Mouse (Mus musculus): ENCODE measurements around the gene Plxnb1.

Plxnb1 gene

GRCm38 (mm10) chr9:109095137-109095982 lies at the start of gene Plxnb1:
Plxnb1 (plus strand) TSS chr9:109095389.
- DNase-seq (ENCODE audit: low spot score) = peak; percentile 56

DNA sequence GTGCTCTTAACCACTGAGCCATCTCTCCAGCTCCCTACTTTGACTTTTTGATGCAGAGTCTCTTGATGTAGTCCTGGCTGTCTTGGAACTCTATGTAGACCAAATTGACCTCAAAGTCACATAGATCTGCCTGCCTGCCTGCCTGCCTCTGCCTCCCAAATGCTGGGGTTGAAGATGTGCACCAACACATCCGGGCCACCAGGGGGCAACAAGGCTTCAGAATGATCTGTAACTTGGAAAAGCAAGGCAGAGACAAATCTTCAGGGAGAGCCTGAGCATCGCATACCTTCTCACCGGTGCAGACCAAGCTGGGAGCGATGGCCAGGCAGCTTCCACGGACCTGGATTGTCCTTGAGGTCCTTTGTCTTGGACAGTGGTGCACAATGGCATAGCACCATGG lies 48.9 kb upstream of the Plxnb1 start:
- peak; percentile 89 for DNase-seq (ENCODE audit: low spot score)

DNA sequence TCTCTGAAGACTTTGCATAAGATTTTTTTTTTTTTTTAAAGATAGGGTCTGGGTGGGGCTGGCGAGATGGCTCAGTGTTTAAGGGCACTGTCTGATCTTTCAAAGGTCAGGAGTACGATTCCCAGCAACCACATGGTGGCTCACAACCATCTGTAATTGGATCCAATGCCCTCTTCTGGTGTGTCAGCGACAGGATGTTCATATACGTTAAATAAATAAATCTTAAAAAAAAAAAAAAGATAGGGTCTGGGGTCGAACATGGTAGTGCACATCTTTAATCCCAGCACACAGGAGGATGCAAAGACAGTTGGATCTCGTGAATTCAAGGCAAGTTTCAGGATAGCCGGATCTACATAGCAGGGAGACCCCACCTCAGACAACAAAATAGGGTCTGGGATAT lies 45.9 kb upstream of the Plxnb1 start:
- no peak for DNase-seq (ENCODE audit: low spot score)

DNA sequence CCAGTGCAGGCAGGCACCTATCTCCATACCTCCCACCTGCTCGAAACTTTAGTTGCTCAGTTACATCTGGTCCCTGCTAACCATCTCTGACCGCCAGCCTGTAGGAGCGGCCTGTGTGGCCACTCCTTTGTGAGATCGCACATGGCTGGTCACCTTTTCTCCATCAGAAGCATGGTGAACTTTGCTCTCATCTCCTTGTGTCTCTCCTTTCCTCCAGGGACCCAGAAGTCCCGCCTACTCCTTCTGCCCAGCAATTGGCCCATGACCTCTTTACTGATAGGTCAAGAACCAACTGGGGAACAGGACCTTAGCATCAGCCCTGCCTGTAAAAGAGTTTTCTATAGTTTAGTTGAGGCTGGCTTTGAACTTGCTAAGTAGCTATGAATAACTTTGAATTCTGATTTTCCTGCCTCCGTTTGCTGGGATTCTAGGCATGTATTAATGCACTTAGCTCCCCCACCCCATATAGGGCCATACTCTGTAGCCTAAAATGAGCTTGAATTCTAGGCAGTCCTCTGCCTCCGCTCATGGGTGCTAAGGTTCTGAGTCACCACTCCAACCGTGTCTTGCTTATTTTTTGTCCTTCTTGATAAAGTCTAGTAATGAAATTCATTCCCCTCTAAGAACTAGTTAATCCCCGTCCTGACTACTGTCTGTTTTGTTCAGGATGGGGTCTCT lies 45.1 kb upstream of the Plxnb1 start:
- DNase-seq (ENCODE audit: low spot score) = peak; percentile 20

- no peak for DNase-seq (ENCODE audit: low spot score)
Observed at GRCm38 (mm10) chr9:109050674-109050997, 44.6 kb upstream of the Plxnb1 start.

- peak; percentile 88 for DNase-seq (ENCODE audit: low spot score)
Observed at GRCm38 (mm10) chr9:109051011-109051501, 44.1 kb upstream of the Plxnb1 start.

DNA sequence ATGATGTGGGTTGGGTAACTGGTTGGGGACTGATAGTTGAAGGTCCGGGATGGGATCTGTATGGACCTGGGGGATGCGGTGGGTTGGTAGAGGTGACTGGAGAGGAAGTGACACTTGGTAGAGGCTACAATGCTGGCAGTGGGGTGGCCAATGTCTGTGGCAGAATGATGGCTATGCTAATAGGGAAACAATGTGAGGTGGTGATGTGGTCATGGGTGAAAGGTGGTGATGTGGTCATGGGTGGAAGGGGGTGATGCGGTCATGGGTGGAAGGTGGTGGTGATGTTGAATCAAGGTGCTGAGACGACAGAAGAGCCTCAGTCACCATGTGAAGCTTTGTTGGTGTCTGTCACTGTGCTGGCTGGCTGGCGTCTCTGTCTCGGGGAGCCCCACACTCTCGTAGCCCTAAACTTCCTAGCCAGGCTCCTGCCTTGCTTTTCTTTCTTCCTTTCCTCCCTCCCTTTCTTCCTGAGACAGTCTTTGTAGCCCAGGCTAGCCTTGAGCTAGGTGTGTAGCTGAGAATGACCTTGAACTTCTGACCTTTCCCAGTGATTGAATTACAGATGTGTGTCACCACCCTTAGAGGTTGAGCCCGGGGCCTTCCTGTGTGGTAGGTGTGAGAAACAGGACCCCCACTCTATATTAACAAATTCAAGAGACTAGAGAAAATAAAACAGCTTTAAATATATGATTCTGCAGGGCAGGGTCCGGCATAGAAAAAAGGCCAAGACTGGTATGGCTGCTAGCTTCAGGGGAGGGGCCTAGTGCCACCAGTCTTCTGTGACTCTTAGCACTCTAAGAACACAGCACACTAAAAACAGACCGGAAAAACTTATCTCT lies 43.3 kb upstream of the Plxnb1 start:
- DNase-seq (ENCODE audit: low spot score) = peak; percentile 89

GRCm38 (mm10) chr9:109052490-109053260 lies 42.5 kb upstream of the Plxnb1 start:
- peak; percentile 80 for DNase-seq (ENCODE audit: low spot score)

DNA sequence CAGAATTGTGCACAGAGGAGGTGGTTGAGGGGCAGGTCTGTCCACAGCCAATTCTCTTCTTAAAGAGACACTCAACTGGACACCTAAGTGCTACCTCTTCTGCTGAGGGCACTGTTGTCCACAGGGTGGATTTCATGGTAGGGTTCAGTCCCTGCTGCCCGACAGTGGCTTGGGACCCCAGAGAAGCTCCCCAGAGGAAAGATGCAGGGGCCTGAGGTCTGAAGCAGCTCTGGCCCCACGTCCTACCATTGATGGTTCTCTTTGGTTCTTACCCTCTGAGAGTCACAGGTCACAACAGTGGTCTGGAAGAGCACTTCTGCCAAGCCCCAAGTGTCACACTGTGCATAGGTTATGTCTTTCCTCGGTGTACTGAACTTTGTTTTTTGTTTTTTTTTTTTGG lies 41.8 kb upstream of the Plxnb1 start:
- DNase-seq (ENCODE audit: low spot score) = no peak

DNA sequence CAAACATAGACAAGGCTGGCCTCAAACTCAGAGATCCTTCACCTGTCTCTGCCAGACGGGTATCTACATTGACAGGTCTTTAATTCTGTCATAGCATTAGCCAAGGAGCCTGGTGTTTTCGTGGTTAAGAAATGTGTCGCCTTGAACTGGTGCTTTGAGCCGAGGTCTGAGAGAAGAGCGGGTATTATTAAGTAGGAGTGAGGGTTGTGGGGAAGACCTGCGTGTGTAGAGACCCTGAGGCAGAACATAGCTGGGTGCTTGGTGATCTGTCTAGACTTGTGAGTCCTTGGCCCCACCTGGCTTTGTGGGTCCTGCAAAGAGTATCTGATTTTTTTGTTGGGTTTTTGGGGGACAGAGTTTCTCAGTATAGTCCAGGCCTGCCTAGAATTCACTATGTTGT lies 41.3 kb upstream of the Plxnb1 start:
- DNase-seq (ENCODE audit: low spot score) = peak; percentile 15

GRCm38 (mm10) chr9:109054712-109055111 lies 40.5 kb upstream of the Plxnb1 start:
- DNase-seq (ENCODE audit: low spot score) = peak; percentile 78

DNA sequence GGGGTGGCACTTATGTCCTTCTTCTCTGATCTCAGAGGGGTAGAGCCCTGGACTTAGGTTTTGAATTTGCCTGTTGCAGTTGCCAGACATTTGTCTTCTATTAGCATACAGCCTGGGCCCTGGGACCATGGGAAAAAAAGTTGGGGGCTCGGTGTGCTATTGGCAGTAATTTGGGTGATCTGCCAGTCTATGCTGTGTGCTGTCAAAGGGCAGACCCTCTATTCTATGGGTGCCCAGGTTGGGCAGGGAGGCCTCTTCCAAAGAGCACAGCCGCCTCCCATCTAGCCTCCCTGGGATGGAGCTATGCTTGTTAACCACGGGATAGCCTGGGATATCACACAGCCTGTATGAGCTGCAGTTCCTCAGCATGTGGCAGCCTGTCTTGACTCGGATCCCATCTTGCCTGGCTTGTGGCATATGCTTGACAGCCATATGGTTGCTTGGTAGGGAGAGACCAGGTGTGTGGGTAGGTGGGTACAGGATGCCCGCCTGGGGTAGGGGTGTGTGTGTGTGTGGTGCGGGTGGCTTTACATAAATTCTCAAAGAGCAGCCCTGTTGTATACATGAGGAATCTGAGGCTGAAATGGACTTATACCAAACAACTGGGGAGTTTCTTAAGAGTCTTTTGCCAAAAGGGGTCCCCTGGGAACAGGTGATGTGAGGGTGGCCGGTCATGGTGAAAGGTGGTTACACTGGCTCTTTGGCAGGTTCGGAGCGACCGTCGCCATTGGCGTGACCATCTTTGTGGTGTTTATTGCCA lies 39.7 kb upstream of the Plxnb1 start:
- peak; percentile 34 for DNase-seq (ENCODE audit: low spot score)

GRCm38 (mm10) chr9:109056081-109056690 lies 39.0 kb upstream of the Plxnb1 start:
- DNase-seq (ENCODE audit: low spot score) = peak; percentile 26

- no peak for DNase-seq (ENCODE audit: low spot score)
Observed at GRCm38 (mm10) chr9:109056916-109057315, 38.3 kb upstream of the Plxnb1 start.

- no peak for DNase-seq (ENCODE audit: low spot score)
Observed at GRCm38 (mm10) chr9:109057543-109057942, 37.6 kb upstream of the Plxnb1 start.

DNA sequence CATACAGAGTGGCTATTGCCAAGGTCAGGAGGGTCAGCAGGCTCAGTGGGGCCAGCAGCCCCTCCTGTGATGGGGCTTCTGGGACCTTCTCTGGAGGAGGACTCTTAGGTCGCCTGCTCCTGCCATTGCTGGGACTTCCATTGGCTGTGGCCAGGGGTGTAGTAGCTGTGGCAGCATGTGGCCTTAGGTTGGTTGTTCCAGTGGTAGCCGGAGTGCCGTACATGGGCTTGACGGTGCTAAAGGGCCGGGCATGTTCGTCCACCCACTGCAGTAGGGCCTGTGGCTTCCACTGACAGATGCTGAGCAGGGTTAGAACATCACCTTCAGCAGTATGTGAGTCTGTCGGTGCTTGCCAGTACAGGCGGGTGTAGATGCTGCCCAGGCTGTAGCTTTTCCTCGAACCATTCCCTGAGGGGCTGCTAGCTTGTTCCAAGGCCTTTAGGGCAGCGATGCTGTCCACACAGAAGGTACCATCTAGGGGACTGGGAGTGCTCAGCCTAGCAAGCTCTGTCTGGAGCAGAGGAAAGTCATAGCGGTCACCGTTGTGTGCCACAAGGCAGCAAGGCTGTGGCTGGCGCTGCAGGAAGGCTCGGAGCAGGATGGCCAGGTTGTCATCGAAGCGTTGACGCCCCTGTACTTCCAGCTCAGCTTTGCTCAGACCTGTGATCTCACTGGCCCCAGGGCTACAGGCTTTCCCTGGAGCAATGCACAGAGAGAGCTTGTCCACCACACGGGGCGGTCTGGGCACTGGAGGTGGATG lies 37.0 kb upstream of the Plxnb1 start:
- DNase-seq (ENCODE audit: low spot score) = peak; percentile 57

- DNase-seq (ENCODE audit: low spot score) = peak; percentile 92
Observed at GRCm38 (mm10) chr9:109059136-109059903, 35.9 kb upstream of the Plxnb1 start, which contains the start of gene Trex1. Trex1 (minus strand) TSS chr9:109059734.

- no peak for DNase-seq (ENCODE audit: low spot score)
Observed at GRCm38 (mm10) chr9:109060184-109060897, 34.8 kb upstream of the Plxnb1 start.
